Mouse (Mus musculus): ENCODE data around the gene Atp2b2.

Atp2b2 gene

GRCm38 (mm10) chr6:114011976-114012375, 30.4 kb downstream of the Atp2b2 start:
- no peak for DNase-seq (ENCODE audit: low spot score)

DNA sequence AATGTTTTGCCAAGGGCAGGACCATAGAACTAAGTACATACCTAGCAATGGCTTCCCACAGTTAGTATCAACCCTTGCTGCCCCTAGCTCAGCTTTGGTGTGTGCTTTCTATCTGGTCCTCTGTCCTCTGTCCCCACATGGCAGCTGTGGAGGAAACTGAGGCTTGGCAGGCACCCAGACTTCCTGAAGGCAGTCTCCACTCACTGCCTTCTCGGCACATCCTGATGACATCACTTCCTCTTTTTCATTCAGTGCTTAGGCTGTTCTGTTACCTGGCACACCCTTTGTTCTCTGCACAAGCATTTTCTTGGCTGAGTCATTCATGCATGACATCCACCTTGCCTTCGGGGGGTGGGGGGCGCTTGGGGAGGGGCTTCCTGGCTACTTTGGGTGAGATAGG, 38.6 kb downstream of the Atp2b2 start:
- DNase-seq (ENCODE audit: low spot score) = no peak

DNA sequence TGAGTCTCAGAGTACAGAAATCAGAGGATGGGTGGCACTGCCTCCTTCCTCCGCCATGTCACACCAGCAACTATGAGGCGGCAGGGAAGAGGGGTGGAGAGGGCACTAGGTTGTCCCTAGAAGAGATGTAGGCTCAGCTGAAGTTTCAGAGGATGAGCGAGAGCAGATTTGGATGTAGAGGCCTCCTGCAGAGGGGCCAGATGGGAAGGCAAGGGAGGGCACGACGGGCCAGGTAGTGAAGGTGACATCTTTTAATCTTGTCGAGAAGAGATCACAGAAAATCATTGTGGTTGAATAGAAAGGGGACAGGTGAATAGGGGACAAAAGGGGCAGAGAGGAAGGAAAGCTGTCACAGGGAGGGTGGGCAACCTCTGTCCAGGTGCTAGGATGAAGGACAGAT, 41.5 kb downstream of the Atp2b2 start:
- DNase-seq (ENCODE audit: low spot score) = no peak

DNA sequence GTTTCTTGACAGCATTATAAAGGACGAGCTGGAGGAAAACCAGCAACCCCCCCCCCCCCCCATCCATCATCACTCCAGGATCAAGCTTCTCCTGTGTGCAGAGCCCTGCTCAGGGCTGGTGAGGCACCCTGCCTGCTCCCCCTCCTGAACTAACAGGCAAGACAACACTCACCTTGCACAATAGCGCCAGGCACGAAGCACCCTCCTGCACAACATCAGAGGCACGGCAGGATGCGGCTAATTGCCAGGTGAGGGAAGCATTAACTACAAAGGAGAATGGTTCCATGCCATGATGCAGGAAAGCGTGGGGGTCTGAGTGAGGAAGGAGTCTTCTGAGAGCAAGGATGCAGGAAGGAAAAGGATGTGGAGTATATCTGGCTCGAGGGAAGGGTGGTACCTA, 42.1 kb downstream of the Atp2b2 start:
- no peak for DNase-seq (ENCODE audit: low spot score)

- DNase-seq (ENCODE audit: low spot score) = no peak
Measured at GRCm38 (mm10) chr6:113998413-113998812, 44.0 kb downstream of the Atp2b2 start.

- no peak for DNase-seq (ENCODE audit: low spot score)
Measured at GRCm38 (mm10) chr6:113994176-113994575, 48.2 kb downstream of the Atp2b2 start.

DNA sequence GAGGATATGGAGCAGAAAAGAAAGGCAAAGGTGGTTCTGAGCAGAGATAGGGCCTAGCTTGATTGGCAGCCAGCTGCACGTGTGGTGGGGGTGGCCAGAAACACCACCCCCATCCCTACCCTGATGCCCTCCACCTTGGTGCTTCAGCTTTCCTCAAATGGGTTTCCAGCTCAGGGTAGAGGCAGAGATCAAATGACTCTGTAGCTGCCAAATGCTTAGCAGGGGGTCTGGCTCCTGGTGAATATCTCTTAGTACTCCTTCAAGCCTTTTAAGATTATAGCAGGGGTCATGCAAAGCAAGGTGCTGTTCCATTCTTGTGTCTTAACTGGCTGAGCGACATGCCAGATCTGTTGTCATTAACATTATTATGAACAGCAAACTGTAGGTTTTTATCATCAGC, 50.3 kb downstream of the Atp2b2 start:
- no peak for DNase-seq (ENCODE audit: low spot score)

- no peak for DNase-seq (ENCODE audit: low spot score)
Measured at GRCm38 (mm10) chr6:113991482-113991881, 50.9 kb downstream of the Atp2b2 start.

DNA sequence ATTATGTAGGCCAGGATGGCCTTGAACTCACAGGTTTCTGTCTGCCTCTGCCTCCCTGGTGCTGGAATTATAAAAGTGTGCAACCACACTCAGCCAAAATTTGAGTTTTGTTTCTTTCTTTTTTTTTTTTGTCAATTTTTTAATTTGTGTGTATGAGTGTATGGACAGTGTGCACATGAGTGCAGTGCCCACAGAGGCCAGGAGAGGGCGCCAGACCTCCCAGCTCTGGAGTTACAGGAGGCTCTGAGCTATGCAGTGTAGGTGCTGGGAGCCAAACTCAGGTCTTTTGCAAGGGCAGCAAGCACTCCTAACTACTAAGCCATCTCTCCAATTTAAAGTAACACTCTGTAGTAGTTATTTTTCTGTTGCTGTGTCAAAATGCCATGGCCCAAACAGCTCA, 52.4 kb downstream of the Atp2b2 start:
- no peak for DNase-seq (ENCODE audit: low spot score)

- no peak for DNase-seq (ENCODE audit: low spot score)
Measured at GRCm38 (mm10) chr6:113988521-113988920, 53.9 kb downstream of the Atp2b2 start.

DNA sequence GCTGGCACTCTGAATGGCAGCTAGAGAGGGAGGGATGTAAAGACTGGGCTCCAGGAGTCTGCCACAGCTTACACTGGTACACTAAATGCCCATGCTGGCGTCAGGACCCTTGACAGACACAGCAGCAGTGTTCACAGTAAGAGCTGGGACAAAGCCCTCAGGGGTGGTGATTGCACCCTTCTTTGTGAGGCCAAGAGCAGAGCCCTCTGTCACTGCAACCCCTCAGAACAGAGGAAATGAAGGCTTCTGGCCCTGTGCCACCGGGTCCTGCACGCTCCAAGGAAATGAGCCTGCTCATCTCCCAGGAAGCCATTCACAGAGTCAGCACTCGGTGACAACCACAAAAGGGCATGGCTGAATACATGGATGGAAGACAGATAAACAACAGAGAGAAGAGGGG, 55.7 kb downstream of the Atp2b2 start:
- DNase-seq (ENCODE audit: low spot score) = no peak

GRCm38 (mm10) chr6:113978673-113979072, 63.7 kb downstream of the Atp2b2 start:
- DNase-seq (ENCODE audit: low spot score) = no peak

- no peak for DNase-seq (ENCODE audit: low spot score)
Measured at GRCm38 (mm10) chr6:113978091-113978650, 64.2 kb downstream of the Atp2b2 start.

GRCm38 (mm10) chr6:113970900-113971299, 71.5 kb downstream of the Atp2b2 start:
- no peak for DNase-seq (ENCODE audit: low spot score)

- DNase-seq (ENCODE audit: low spot score) = no peak
Measured at GRCm38 (mm10) chr6:113970464-113970863, 71.9 kb downstream of the Atp2b2 start.

DNA sequence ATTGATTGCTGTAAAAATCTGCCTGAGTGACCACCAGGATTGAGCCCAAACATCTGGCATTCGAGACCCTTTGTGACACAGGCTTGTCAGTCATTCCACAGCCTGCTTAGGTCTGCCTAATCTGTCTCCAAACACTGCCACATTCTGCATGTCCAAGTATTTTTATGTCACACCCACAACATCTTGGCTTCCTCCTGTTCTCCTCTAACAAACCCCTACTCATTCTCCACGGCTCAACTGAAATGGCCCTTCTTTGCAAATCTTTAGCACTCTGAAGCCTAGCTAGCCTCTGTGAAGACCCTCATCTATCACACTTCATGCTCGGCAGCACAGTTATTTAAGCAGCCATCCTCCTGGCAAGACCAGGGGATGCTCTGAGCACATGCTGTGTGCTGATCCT, 72.7 kb downstream of the Atp2b2 start:
- DNase-seq (ENCODE audit: low spot score) = no peak

DNA sequence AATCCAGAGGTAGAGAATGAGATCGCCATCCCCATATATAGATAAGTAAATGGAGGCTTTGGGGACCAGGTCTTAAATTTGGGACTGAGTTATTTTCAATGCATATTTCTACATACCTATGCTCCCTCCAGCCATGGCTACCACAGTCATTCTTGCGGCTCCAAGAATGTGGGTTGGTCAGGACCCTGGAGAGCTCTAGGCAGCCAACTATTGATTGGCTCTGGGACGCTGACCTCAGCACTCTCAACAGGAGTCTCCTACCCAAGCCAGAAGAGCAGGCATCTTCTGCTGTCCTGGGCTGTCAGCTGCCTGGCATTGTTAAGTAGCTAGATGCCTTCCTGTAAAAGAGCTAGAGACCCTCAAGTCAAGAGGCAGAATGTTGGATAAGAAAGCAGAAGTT, 79.6 kb downstream of the Atp2b2 start:
- no peak for DNase-seq (ENCODE audit: low spot score)

DNA sequence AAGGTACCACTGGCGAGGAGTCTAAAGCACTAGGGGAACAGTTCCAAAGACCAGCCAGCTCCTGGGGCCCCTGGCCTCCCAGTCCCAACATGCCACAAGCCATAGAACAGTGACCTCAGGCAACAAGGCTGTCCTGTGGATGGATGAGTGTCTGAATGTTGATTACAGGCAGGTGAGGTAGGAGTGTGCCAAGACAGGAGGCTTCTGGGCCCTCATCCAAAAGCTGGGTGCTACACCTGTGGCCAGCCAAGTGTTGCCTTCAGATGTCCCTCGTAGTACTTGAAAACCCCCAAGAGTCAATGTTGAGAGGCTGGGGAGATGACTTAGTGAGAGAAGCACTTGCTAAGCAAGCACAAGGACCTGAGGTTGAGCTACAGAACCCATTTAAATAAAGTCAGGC, 80.8 kb downstream of the Atp2b2 start:
- DNase-seq (ENCODE audit: low spot score) = no peak

DNA sequence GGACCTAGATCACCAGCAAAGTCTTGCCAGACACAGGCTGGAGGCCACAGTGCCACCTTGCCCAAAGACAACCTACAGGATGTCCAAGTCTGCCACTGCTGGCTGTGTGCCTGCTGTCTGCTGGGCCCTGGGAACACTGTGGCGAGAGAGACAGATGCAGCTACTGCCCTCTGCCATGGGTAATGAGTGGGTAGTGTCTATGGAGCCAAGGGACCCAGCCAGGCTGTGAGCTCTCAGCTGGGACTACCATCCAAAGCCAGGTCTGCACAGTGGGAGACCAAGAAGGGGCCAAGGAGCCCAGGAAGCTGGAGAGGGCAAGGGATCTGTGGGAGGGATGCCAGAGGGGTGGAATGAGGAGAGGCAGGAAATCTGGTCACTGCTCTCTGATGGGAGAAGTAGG, 83.1 kb downstream of the Atp2b2 start:
- no peak for DNase-seq (ENCODE audit: low spot score)

DNA sequence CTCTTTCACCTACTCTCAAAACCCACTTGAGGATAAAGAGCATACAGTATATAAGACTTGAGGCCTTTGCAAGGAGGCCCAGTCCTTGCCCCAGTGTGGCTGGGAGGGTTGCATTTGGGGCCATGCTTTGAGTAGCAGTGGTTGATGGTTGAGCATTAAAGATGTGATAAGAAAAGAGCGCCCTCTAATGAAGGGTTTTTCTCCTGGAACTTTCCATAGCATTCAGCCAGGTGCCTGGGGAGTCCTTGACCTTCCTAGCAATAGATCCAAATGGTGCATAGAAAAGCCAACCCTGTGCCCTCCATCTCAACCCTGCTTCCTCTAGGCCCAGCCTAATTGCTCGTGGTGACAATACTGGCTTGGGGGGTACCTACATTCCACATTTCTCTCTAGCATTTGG, 83.7 kb downstream of the Atp2b2 start:
- no peak for DNase-seq (ENCODE audit: low spot score)

- DNase-seq (ENCODE audit: low spot score) = no peak
Measured at GRCm38 (mm10) chr6:113958003-113958402, 84.4 kb downstream of the Atp2b2 start.

DNA sequence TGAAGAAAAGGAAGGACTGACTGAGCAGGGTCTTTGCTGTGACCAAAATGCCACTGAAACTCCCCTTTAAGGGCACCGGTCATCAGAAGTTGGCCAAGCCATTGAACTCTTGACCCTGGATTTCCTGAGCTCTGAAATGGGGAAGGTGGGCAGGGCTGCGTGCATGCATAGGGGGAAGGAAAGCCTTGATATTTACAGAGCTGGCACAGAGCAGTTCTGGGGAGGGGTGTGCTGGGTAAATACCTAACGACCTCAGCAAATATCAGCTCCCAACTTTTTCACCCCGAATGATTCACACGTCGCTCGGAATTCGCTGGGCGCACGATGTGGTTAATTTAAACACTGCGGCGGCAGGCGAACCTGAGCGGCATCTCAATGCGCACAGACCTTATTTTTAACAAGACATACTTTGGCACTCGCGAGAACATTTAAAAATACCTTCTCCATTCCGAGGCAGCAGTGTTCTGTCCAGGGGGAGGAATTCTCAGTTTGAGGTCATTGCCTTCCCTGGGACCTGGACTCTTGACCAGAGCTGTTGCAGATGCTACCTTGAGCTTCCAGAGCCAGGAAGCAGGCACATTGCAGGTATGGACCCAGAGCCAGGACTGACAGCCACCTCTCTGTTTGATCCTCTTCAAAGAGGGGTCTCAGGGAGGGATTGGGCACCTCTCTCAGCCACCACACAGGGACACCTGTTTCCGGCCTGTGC, 85.0 kb downstream of the Atp2b2 start:
- DNase-seq (ENCODE audit: low spot score) = no peak

DNA sequence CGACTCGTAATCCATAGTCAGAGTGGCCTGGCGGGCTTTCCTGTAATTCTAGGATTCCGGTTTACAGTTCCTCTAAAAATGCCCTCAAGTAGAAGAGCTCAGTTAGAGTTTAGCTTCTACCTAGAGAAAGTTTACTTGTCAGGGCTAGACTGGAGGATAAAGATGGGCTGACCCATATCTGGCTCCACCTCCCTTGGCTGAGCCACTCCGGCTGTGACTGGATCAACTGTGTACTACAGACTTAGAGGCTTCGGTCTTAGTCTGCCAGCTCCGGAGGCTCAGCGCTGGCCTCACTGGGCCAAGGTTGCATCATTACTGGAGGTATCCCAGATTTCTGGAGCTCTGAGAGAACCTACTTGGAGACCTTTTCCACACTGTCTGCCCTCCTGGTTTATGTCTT, 94.9 kb downstream of the Atp2b2 start:
- no peak for DNase-seq (ENCODE audit: low spot score)

DNA sequence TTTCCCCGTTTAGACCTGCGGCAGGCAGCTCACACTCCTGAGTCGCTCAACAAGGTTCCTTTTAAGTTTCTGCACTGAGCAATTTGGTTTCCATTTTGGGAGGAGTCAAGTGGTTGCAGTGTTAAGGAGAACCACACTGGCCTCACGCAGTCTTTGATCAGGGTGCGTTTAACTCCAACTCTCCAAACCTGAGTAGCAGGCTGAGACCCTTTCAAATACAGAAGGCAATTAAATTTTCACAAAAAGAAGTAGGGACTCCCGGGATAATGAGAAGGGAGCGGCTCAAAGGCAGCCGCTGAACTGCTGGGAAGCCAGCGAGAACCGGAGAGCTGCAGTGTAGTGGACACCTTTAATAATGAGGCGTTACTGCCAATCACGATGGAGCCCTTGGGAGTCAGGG, 100.1 kb downstream of the Atp2b2 start:
- DNase-seq (ENCODE audit: low spot score) = no peak

Data from spleen, adult 12 weeks (tissue).